Mouse (Mus musculus) CH12.LX (cell line): Measurements from ENCODE around the gene Tpk1.

Source experiments
- CTCF ChIP-seq, 2 experiments: IDR thresholded peaks in 1 of 2; conservative IDR thresholded peaks in 1 of 2; 2 replicates each; pipeline ENCODE4 v1.5.1; 2011 to 2012; ENCODE audit warnings: low read depth in 2 of 2, low read length in 2 of 2, improper control_type of control experiment in 1 of 2, inconsistent platforms in 1 of 2, mild to moderate bottlenecking in 1 of 2, moderate library complexity in 1 of 2
- EP300 ChIP-seq: IDR thresholded peaks from 2 replicates; pipeline ENCODE4 v1.6.1; 2011; ENCODE audit warnings: low read length, improper control_type of control experiment
- ETS1 ChIP-seq: conservative IDR thresholded peaks from 2 replicates; pipeline ENCODE4 v1.6.1; 2012; ENCODE audit warnings: low read depth, mild to moderate bottlenecking, inconsistent platforms, low read length, improper control_type of control experiment, moderate library complexity
- HCFC1 ChIP-seq: IDR thresholded peaks from 2 replicates; pipeline ENCODE4 v1.6.1; 2012; ENCODE audit warnings: low read depth, mild to moderate bottlenecking, inconsistent platforms, low read length, improper control_type of control experiment
- MAFK ChIP-seq: IDR thresholded peaks from 2 replicates; pipeline ENCODE4 v1.6.1; 2011; ENCODE audit warnings: low read length, improper control_type of control experiment; ENCODE audit not compliant: insufficient replicate concordance
- RAD21 ChIP-seq: IDR thresholded peaks from 2 replicates; pipeline ENCODE4 v1.6.1; 2011; ENCODE audit warnings: low read depth, mild to moderate bottlenecking, low read length, improper control_type of control experiment, moderate library complexity
- SIN3A ChIP-seq: IDR thresholded peaks from 2 replicates; pipeline ENCODE4 v1.6.1; 2012; ENCODE audit warnings: low read length, improper control_type of control experiment, inconsistent platforms

- no peak for TF ChIP-seq ETS1
- no peak for TF ChIP-seq CTCF (conservative IDR thresholded peaks at IDR 0.05 in 1 of 2, IDR thresholded peaks at IDR 0.05 in 1 of 2; ENCODE audit: low read depth in 2 of 2, low read length in 2 of 2)
- no peak for TF ChIP-seq SIN3A
- no peak for TF ChIP-seq HCFC1
- TF ChIP-seq EP300: no peak
- no peak for TF ChIP-seq MAFK
- no peak for TF ChIP-seq RAD21
Observed at GRCm38 (mm10) chr6:43516593-43517315, 149.3 kb downstream of the Tpk1 start.
